Mouse (Mus musculus) right cerebral cortex, postnatal 10 days (tissue): ENCODE results near the gene 2210408I21Rik.

Source experiments
- DNase-seq, 2 experiments: peaks; one replicate each; pipeline ENCODE4 v3.0.0; 2021; ENCODE audit warnings: low spot score in 2 of 2

Gene 2210408I21Rik

DNA sequence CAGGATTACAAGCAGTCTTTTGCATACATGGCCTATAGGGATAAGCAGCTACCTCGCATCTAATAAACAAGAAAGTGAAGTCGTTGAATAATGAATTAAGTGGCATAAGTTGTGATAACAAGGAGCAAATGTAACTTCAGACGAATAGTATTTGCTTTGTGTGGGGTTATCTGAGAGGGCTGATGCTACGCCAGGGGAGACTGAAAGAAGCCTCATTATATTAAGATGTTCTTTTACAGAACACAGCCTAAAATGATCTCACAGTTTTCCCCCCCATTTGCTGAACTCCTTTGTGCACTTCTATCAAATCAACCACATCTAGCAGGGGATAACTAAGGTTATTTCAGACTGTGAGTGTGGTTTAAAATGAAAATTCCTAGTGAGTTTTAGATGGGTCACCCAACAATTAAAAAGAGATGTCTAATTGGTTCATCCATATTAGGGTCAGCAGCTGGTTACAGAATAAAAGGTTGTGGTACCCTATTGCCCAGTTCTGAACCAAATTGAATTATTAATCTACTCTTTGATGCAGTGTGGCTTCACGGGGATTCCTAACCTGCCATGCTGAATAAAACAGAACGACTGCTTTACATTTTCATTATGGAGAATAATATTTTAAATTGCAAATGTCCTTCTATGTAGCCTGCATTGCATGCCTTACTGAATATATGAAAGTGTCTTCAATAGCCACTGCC lies 343.2 kb downstream of the 2210408I21Rik start:
- no peak for DNase-seq

DNA sequence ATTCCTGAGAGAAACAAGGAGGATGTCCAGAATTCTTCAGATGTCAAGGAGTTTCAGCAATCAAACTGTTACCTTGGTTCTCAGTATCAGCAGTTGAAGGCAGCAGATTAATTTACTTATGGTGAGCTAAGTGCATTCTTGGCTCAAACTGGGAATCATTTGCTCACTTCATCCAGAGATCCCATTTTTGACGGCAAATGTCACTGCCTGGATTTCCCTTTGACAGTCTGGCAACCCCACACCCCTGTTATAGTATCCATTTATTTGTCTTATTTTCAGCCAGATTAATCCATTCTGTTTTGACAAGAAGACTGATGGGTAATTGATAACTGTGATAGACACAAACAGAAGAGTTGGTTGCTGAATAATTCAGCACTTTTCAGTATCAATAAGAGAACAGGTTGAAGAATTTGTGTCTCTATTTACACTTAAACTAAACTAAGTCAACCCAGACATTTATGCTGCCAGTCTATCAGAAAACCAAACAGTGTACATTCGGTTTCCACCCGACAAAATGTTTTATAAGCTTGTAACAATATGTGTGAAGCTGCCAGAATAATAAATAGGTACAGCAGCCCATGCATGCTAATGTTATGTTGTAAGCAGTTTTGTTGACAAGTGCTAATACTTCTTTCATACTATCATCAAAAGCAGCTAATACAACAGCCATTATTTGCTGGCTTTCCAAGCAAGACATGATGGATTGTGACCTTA lies 354.8 kb downstream of the 2210408I21Rik start:
- DNase-seq: no peak

DNA sequence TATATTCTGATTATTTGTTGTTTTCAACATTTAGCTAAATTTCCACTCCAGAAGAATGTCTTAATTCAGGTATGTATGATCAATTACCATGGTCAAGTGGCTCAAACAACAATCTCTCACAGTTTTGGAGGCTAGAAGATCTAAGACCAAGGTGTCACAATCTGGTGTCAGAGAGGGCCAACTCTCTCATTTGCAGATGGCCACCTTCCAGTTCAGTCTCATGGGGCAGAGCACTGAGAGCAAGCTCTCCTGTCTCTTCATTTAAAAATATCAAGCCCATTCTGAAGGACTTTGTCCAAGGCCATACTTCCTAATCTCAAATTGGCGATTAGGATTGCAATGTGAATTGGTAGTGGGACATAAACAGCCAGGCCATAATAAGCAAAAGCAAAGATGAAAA lies 378.7 kb downstream of the 2210408I21Rik start:
- DNase-seq: no peak

DNA sequence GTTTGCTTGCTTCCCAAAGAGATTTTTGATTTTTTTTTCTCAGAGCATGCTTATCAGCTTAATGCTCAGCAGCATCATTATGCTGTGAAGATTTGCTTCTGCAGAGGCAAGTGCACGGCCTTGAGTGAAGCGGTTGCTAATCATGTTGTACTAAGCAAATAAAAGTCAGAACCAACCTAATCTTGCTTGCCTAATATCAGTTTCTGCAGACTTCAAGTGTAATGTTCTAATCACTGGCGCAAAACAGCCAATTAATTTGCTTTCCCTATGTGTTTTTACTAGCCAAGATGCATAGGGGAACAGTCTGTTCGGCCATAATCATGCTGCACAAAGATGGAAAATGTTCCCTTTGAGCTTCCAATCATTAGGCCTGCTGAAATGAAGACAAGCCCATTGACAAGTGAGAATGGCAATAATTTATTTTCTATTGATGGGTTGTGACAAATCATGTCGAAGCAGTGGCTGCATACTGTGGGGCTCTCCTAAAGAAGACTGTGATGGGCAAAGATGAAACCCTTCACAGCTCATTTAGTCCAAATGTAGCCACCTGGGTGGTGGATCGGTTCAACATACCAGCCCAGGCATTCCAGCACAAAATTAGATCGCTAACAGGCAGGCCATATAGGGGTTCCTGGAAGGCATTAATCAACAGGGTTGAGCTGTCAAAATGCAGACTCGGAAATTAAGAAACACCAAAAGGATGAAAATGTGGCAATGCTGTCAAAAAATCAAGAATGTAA lies 393.8 kb downstream of the 2210408I21Rik start:
- DNase-seq: no peak

DNA sequence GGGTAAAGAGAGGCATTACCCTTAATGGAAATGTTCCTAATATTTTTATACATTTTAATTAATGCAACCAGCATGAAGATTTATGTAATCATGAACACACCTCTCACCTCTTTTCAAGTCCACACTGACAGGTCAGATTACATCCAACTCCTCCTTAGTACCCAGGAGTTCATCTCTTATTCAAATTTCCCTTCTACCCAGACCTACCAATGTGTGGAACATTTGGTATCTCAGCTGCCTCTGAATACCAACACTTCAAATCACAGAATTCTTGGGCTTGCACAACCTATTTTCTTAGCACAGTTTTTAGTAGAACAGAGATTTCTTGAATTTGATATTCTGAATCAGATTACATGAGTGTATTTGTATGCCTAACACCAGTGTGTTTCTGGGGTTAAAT lies 394.4 kb downstream of the 2210408I21Rik start:
- no peak for DNase-seq

DNA sequence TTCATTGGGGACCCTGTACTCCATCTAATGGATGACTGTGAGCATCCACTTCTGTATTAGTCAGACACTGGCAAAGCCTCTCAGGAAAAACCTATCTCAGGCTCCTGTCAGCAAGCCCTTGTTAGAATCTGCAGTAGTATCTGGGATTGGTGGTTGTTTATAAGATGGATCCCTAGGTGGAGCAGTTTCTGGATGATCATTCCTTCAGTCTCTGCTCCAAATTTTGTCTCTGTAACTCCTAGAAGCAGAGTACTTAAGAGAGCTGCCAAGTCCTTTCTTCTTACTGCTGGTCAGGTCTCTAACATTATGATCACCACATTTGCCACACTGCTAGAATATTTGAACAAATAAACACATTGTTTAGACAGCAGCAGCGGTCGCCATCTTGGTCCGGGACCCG lies 402.1 kb downstream of the 2210408I21Rik start:
- no peak for DNase-seq

DNA sequence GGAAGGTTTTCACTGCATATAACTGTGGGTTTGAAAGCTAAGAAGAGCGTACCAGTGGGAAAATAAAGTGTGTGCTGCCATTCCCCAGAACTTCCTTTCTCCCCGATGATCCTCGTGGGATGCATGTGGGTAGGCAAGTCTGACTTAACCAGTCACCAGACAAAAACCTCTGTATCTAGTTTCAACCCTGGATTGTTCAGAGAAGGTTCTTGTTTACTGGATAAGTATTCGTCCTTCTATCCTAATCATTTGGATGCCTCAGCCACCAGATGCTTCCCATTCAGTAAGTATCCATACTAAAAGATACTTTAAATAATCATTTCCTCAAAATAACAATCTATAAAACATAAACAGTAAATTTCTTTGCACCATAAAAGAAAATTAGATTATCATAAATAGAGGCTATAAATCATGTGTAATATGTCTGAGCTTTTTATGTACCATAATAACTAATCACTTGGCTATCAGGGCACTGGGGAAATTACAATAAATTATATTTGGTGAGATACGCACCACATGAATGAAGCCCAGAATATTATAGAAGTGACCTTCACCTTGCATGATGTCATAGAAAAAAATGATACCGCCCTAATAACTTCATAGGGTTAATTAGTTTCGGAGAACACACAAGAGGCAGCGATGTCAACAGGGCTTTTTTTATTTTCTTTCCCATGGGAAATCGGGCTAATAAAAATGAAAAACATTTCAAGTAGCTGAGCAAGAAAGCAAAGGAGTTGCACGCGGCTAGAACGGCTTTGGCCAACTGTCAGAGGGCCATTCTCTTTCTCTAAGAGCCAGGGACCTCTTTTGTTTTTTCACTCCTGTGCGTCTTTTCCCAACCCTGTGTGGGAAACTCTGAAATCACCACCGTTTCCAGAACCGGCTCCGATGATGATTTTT lies 412.4 kb downstream of the 2210408I21Rik start:
- DNase-seq: peak in 1 of 2 experiments; percentile 16

DNA sequence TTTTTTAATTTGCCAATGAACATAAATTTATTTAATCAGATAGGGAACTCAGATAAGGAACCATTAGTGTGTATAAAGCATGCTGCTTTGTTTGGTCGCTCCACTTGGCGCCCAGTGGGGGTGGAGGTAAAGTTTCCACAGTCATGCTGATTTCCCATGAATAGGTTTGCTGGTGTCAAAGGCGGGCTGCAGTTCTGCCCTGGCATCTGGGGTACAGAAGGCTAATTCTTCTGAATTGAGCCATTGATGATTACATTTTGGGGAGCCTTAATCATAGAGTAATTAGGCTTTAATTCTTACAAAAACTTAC lies 413.0 kb downstream of the 2210408I21Rik start:
- peak; percentile 19 to 26 for DNase-seq

DNA sequence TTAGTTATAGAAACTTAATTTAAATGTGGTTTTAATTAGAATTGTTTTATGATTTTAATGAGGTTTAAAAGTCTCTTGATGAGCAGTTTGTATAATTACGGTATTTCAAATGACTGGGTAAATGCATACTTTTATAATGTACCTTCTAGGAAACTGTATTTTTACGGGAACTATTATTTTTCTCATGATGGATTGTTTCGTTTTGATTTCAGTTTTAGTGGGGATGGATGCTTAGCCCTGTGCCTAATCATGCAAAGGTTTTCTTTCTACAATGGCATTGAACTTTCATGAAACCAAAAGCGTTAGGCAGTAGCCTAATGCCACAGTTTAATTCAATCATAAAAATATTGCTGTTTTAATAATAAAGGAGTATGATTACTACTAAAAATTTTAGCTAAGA lies 413.4 kb downstream of the 2210408I21Rik start:
- no peak for DNase-seq

DNA sequence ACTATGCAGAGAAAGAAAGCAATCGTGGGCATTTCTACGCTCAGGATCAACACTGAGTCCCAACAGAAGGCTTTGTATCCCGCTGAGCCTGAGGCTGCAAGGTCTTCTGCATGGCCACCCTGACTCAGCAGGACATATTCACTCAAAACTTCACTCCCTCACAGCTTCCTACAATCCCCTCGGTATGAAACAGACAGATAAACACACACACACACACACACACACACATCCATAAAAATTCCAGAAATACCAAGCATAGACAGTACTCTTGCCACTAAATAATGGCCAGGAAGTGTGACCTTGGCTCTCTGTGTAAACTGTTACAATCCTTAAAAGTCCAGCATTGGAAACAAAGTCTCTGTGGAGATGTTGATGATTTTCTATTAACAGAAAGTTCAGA lies 458.7 kb downstream of the 2210408I21Rik start:
- no peak for DNase-seq

DNA sequence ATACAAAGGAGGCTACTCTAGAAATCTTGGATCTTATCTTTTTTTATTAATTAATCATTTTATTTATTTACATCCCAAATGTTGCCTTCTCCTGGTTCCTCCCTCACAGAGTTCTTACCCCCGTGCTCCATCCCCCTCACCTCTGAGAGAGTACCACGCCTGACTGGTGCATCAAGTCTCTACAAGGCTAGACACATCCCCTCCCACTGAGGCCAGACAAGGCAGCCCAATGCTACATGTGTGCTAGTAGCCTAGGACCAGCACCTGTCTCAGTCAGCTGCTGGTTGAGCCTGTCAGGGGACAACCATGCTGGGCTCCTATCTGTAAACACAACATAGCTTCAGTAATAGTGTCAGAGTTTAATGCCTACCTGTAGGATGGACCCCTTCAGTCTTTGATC lies 480.0 kb downstream of the 2210408I21Rik start:
- no peak for DNase-seq
